Mouse (Mus musculus) olfactory bulb, adult 2 months (tissue): ENCODE data around the gene Atg101.

Experiments used
- CTCF ChIP-seq: fragments of 200-500 bp; IDR thresholded peaks from 2 replicates; pipeline ENCODE4 v1.5.1; 2012; ENCODE audit warnings: low read depth, mild to moderate bottlenecking, low read length, moderate library complexity; ENCODE audit not compliant: insufficient read depth
- POLR2A ChIP-seq: fragments of 200-500 bp; IDR thresholded peaks from 2 replicates; pipeline ENCODE4 v1.6.1; 2012; ENCODE audit warnings: mild to moderate bottlenecking, low read depth, low read length, moderate library complexity; ENCODE audit not compliant: insufficient read depth

DNA sequence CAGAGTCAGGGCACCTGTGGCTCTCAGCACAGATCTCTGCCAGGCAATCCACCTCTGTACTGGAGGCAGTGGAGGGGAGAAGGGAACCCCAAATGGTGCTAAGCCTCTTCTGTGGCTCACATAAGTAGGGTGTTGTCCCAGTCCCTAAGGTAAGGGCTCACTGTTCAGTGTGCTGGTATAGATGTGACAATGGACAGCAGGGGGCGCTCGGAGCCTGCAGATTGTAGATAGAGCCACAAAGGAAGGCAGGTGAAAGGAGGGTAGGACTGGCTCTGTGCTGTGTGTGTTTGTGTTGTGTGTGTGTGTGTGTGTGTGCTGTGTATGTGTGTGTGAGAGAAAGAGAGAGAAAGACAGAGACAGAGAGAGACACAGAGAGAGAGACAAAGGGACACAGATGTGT lies 55.5 kb downstream of the Atg101 start:
- TF ChIP-seq POLR2A (no peak), CTCF (peak; percentile 67)
